Mouse (Mus musculus) WW6 (cell line): ENCODE data around the gene Olfr982.

Experiments used
- DNase-seq: peaks from one replicate; pipeline ENCODE4 v3.0.0-alpha.2; 2013; ENCODE audit warnings: low read depth, low spot score

Gene Olfr982

GRCm38 (mm10) chr9:40073529-40073928 is at the start of gene Olfr982:
Gene Olfr982 (plus strand): TSS chr9:40073829.
- no peak for DNase-seq

GRCm38 (mm10) chr9:40050138-40050537 is 23.5 kb upstream of the Olfr982 start:
- DNase-seq = no peak

- no peak for DNase-seq
Measured at GRCm38 (mm10) chr9:40093495-40093894, 19.9 kb downstream of the Olfr982 start, which contains the start of gene Olfr983. Gene Olfr983 (minus strand): TSS chr9:40093595.

- DNase-seq = no peak
Measured at GRCm38 (mm10) chr9:40094769-40095168, 21.1 kb downstream of the Olfr982 start.

- no peak for DNase-seq
Measured at GRCm38 (mm10) chr9:40114106-40114505, 40.5 kb downstream of the Olfr982 start, which contains the start of gene Olfr984. Gene Olfr984 (minus strand): TSS chr9:40114206.

GRCm38 (mm10) chr9:40116645-40117286 is 43.1 kb downstream of the Olfr982 start:
- no peak for DNase-seq

GRCm38 (mm10) chr9:40117287-40117659 is 43.6 kb downstream of the Olfr982 start:
- no peak for DNase-seq
